Mouse (Mus musculus) brain, embryonic 18.5 days (tissue): Measurements from ENCODE around the gene Ergic3.

Experiments
- DNase-seq: peaks from one replicate; pipeline ENCODE4 v3.0.0-alpha.2; 2012; ENCODE audit warnings: low read depth, low spot score

Gene Ergic3

GRCm38 (mm10) chr2:156007888-156008532, at the start of gene Ergic3, which contains the start of gene 6430550D23Rik:
Gene Ergic3, plus strand, starts transcription at chr2:156008045.
Gene 6430550D23Rik, minus strand, starts transcription at chr2:156007977.
- peak; percentile 94 for DNase-seq

GRCm38 (mm10) chr2:155959981-155960380, 47.9 kb upstream of the Ergic3 start:
- no peak for DNase-seq

GRCm38 (mm10) chr2:155961862-155962261, 46.0 kb upstream of the Ergic3 start:
- no peak for DNase-seq

GRCm38 (mm10) chr2:155962991-155963390, 44.9 kb upstream of the Ergic3 start:
- DNase-seq = no peak

- DNase-seq = no peak
Measured at GRCm38 (mm10) chr2:155973348-155973747, 34.5 kb upstream of the Ergic3 start.

- no peak for DNase-seq
Measured at GRCm38 (mm10) chr2:155974087-155974731, 33.6 kb upstream of the Ergic3 start.

GRCm38 (mm10) chr2:155979328-155979991, 28.4 kb upstream of the Ergic3 start:
- no peak for DNase-seq

- no peak for DNase-seq
Measured at GRCm38 (mm10) chr2:155985776-155986175, 22.1 kb upstream of the Ergic3 start.

GRCm38 (mm10) chr2:155987131-155987530, 20.7 kb upstream of the Ergic3 start:
- DNase-seq = no peak

- no peak for DNase-seq
Measured at GRCm38 (mm10) chr2:155989085-155989484, 18.8 kb upstream of the Ergic3 start.

- no peak for DNase-seq
Measured at GRCm38 (mm10) chr2:155991151-155991550, 16.7 kb upstream of the Ergic3 start.

GRCm38 (mm10) chr2:155991863-155992321, 16.0 kb upstream of the Ergic3 start:
- DNase-seq = peak; percentile 14

GRCm38 (mm10) chr2:156005393-156005792, 2.5 kb upstream of the Ergic3 start:
- no peak for DNase-seq

- DNase-seq = no peak
Measured at GRCm38 (mm10) chr2:156018106-156018505, 10.3 kb downstream of the Ergic3 start.

- no peak for DNase-seq
Measured at GRCm38 (mm10) chr2:156021219-156021618, 13.4 kb downstream of the Ergic3 start.

GRCm38 (mm10) chr2:156021765-156022164, 13.9 kb downstream of the Ergic3 start:
- no peak for DNase-seq

GRCm38 (mm10) chr2:156025482-156025881, 17.6 kb downstream of the Ergic3 start:
- DNase-seq = no peak

- no peak for DNase-seq
Measured at GRCm38 (mm10) chr2:156039390-156039789, 31.5 kb downstream of the Ergic3 start.

GRCm38 (mm10) chr2:156042903-156043302, 35.1 kb downstream of the Ergic3 start:
- DNase-seq = no peak

- DNase-seq = no peak
Measured at GRCm38 (mm10) chr2:156047929-156048328, 40.1 kb downstream of the Ergic3 start.

GRCm38 (mm10) chr2:156052816-156053215, 45.0 kb downstream of the Ergic3 start, which contains the start of gene Fer1l4:
Gene Fer1l4, minus strand, starts transcription at chr2:156052947.
- DNase-seq = no peak
